Mouse (Mus musculus) liver, postnatal 0 days (tissue): ENCODE data around the gene Kirrel3.

Experiments used
- CTCF ChIP-seq: sonication (generic); IDR thresholded peaks from 2 replicates; pipeline ENCODE4 v1.5.1; 2016; ENCODE audit warnings: antibody characterized with exemption, low read depth
- EP300 ChIP-seq: IDR thresholded peaks from 2 replicates; pipeline ENCODE4 v1.6.1; 2016; ENCODE audit warnings: antibody characterized with exemption, low read depth, mild to moderate bottlenecking

DNA sequence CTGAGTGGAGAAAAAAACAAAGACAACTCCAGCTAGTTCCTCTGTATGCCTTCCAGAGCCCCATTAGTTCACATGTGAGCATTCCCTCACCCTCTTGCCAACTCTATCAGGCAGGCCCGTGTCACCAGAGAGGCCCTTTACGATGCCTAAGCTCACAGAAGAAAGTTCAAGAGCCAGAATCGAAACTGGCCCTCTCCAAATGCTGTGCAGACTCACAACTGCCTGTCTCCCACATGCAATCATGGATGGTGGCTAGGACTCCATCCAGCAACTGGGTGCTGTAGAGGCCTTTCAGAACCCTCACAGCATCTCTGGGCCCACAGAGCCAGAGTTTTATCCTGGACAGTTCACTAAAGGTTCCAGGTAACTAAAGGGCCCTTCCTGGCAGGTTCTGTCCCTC lies 470.8 kb downstream of the Kirrel3 start:
- TF ChIP-seq CTCF (no peak), EP300 (no peak)
